Mouse (Mus musculus) hindbrain, postnatal 0 days (tissue): ENCODE measurements around the gene Slc38a6. TPM values are rescaled to one million over a fixed set of nuclear protein-coding genes. Genes with fewer than 3 reads are reported as not detected.

ENCODE experiments used
- ATAC-seq: fragments of 200-750 bp; cut with Nextera tagmentation; 2 replicates; pipeline ENCODE4 v1.8.0; 2017; ENCODE audit warnings: mild to moderate bottlenecking, moderate TSS enrichment, moderate library complexity
- DNase-seq: peaks from one replicate; pipeline ENCODE4 v3.0.0-alpha.2; 2015; ENCODE audit warnings: low spot score
- H3K27ac ChIP-seq: fragments of 300-500 bp; sonication (generic); 2 replicates; pipeline ENCODE4 v1.5.1; 2014; ENCODE audit warnings: mild to moderate bottlenecking
- H3K27me3 ChIP-seq: fragments of 300-500 bp; sonication (generic); 2 replicates; pipeline ENCODE4 v1.6.1; 2014; ENCODE audit warnings: low read length, mixed read lengths; ENCODE audit not compliant: insufficient read depth
- H3K36me3 ChIP-seq: fragments of 300-500 bp; sonication (generic); 2 replicates; pipeline ENCODE4 v1.6.1; 2014; ENCODE audit warnings: low read length, mixed read lengths; ENCODE audit not compliant: insufficient read depth
- H3K4me1 ChIP-seq: fragments of 300-500 bp; sonication (generic); 2 replicates; pipeline ENCODE4 v1.6.1; 2014; ENCODE audit warnings: antibody characterized with exemption, low read length, mixed read lengths; ENCODE audit not compliant: insufficient read depth
- H3K4me2 ChIP-seq: fragments of 300-500 bp; sonication (generic); 2 replicates; pipeline ENCODE4 v1.6.1; 2014; ENCODE audit warnings: low read depth, mild to moderate bottlenecking, low read length, moderate library complexity, mixed read lengths
- H3K4me3 ChIP-seq: fragments of 300-500 bp; sonication (generic); 2 replicates; pipeline ENCODE4 v1.5.1; 2014; ENCODE audit warnings: low read length
- H3K9ac ChIP-seq: fragments of 300-500 bp; sonication (generic); replicated peaks from 2 replicates; pipeline ENCODE4 v1.6.1; 2014; ENCODE audit warnings: mild to moderate bottlenecking, low read length, moderate library complexity, mixed read lengths
- H3K9me3 ChIP-seq: fragments of 300-500 bp; sonication (generic); 2 replicates; pipeline ENCODE4 v1.6.1; 2016; ENCODE audit warnings: low read length, mixed read lengths
- CTCF ChIP-seq: IDR thresholded peaks from 2 replicates; pipeline ENCODE4 v1.5.1; 2016; ENCODE audit warnings: antibody characterized with exemption, control low read depth, low read depth
- whole genome bisulfite sequencing: fragments of 180-500 bp; shearing (Covaris S2); extraction: QIAGEN DNeasy Blood & Tissue Kit; methylation state at CpG from one replicate; pipeline ENCODE4 v1.1.7; 2014; 5-methylcytosine and 5-hydroxymethylcytosine counted together
- polyA plus RNA-seq: library from polyadenylated mRNA; unstranded; fragments of >200 nt; fragmentation: Nextera tagmentation; extraction: Ambion mirVana; gene quantifications from 2 replicates; pipeline ENCODE4 v1.2.1, GENCODE M21; 2015
- total RNA-seq: library from RNA; depleted of rRNA; stranded (reverse); fragments of >200 nt; gene quantifications from 2 replicates; pipeline ENCODE4 v1.2.3, GENCODE M21; 2014

The Slc38a6 gene
- total and polyA plus RNA-seq, 2 experiments from 2014 or later = 6.4 to 45.4 TPM

DNA sequence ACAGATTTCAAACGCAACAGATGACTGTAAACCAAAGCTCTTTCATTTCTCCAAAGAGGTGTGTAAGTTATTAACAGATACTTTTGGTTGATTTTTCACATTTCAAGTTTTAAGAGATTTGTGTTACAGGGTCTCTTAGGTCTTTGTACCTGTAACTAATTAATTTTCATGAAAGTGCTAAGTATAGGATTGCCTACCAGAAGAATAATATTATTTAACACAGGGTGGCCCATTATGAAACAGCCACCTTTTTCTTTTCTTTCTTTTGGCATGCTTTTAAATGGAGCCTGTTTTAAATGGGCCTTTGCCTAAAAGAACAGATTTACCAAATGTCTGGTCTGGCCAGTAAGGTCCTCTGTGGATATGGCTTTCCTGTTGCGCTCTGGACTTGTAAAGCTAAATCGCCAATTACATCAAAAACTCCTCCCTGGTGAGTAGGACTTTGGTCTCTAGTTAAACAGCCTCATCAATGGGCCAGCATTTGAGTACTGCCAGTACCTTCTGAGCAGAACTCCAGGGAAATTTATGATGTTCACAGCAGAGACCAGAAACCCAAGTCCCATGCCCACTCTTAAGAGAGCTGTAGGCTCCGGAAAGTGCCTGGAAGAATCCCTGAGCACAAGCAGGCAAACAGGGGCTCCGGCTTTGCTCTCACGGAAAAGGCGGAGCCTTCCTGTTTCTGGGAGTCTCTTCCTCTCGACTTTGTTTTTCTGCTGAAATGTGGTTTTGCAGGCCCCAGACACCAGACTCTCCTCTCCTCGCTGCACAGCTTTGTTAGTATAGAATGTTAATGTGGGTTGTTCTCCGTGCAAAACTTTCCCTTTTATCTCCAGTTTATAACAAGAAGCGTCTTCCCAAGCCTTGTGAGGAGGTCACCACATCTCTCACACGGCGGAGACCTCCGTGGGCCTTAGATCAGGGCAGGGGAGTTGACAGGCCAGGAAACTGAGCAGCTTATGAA lies 55.4 kb downstream of the Slc38a6 start:
- Histone ChIP-seq H3K9ac (no peak overlapping the region), H3K27ac (peak overlapping the region; percentile 41; the same call in 1 of the 2 replicates), H3K4me3 (no peak overlapping the region), H3K4me2 (no peak overlapping the region), H3K4me1 (no peaks in the 10 kb centered on the region), H3K9me3 (no peaks in the 10 kb centered on the region), H3K36me3 (0 out of 2 replicates have a peak, but pooled peaks cover 7% of the 10 kb centered on the region), H3K27me3 (no peaks in the 10 kb centered on the region)
- ATAC-seq (no peak), DNase-seq (no peak)
- WGBS = 69% methylated on average over 14 of the region's 14 CpGs
- TF ChIP-seq CTCF = no peak

DNA sequence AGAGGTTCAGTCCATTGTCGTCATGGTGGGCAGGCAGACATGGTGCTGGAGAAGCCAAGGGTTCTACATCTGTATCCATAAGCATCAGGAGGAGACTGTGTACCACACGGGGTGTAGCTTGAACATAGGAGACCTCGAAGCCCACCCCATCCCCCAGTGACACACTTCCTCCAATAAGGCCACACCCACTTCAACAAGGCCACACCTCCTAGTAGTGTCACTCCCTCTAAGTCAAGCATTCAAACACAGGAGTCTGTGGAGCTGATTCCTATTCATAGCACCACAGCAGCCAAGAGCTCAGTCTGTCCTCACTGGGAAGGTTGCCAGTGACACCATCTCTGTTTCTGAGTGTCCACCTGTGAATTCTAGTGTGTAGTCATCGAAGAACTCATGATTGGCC lies 57.7 kb downstream of the Slc38a6 start:
- H3K9ac ChIP-seq = no peak overlapping the region
- H3K27ac ChIP-seq = no peak overlapping the region
- no peaks in the 10 kb centered on the region for H3K4me1 ChIP-seq
- 0 out of 2 replicates have a peak, but pooled peaks cover 7% of the 10 kb centered on the region for H3K36me3 ChIP-seq
- DNase-seq (no peak), ATAC-seq (no peak)
- no peak overlapping the region for H3K4me2 ChIP-seq
- H3K9me3 ChIP-seq = no peaks in the 10 kb centered on the region
- 91% methylated on average over 4 of the region's 4 CpGs for WGBS
- H3K27me3 ChIP-seq = no peaks in the 10 kb centered on the region
- no peak for TF ChIP-seq CTCF
- no peak overlapping the region for H3K4me3 ChIP-seq

GRCm38 (mm10) chr12:73345157-73345556 lies 58.6 kb downstream of the Slc38a6 start:
- H3K4me2 ChIP-seq = no peak overlapping the region
- no peak overlapping the region for H3K9ac ChIP-seq
- H3K9me3 ChIP-seq = no peaks in the 10 kb centered on the region
- 78% methylated on average over 12 of the region's 12 CpGs for WGBS
- no peaks in the 10 kb centered on the region for H3K4me1 ChIP-seq
- no peaks in the 10 kb centered on the region for H3K27me3 ChIP-seq
- no peak for ATAC-seq
- no peak overlapping the region for H3K4me3 ChIP-seq
- DNase-seq = no peak
- H3K27ac ChIP-seq = no peak overlapping the region
- no peak for TF ChIP-seq CTCF
- 0 out of 2 replicates have a peak, but pooled peaks cover 7% of the 10 kb centered on the region for H3K36me3 ChIP-seq

- ATAC-seq = no peak
- 89% methylated on average over 7 of the region's 7 CpGs for WGBS
- no peaks in the 10 kb centered on the region for H3K4me1 ChIP-seq
- H3K9ac ChIP-seq = no peak overlapping the region
- H3K27ac ChIP-seq = no peak overlapping the region
- 0 out of 2 replicates have a peak, but pooled peaks cover 7% of the 10 kb centered on the region for H3K36me3 ChIP-seq
- H3K4me2 ChIP-seq = no peak overlapping the region
- TF ChIP-seq CTCF = no peak
- DNase-seq = no peak
- H3K9me3 ChIP-seq = no peaks in the 10 kb centered on the region
- no peaks in the 10 kb centered on the region for H3K27me3 ChIP-seq
- no peak overlapping the region for H3K4me3 ChIP-seq
Measured at GRCm38 (mm10) chr12:73347202-73347601, 60.6 kb downstream of the Slc38a6 start.

DNA sequence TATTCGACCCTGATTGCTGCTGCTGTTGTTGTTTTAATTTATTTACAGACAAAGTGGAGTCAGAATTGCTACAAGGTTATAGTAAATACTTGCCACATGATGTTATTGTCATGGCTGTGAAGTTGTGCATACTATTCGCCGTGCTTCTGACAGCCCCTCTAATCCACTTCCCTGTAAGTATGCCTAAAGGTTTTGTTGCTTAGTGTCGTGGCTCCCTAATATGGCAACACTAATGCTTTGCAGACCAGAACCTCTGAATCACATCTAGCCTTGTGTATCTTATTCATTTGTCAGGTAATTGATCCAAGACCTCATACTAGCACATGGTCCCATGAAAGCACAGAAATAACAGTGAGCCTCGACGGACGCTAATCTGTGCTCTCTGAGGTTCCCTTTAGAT lies 63.9 kb downstream of the Slc38a6 start:
- Histone ChIP-seq H3K27me3 (no peaks in the 10 kb centered on the region), H3K4me3 (no peak overlapping the region), H3K36me3 (0 out of 2 replicates have a peak, but pooled peaks cover 3% of the 10 kb centered on the region), H3K4me2 (no peak overlapping the region), H3K4me1 (no peaks in the 10 kb centered on the region; the same call in 1 of the 2 replicates), H3K27ac (no peak overlapping the region), H3K9ac (no peak overlapping the region), H3K9me3 (no peaks in the 10 kb centered on the region)
- TF ChIP-seq CTCF = no peak
- ATAC-seq (no peak), DNase-seq (no peak)
- WGBS = 74% methylated on average over 7 of the region's 7 CpGs

GRCm38 (mm10) chr12:73350982-73351381 lies 64.4 kb downstream of the Slc38a6 start:
- Histone ChIP-seq H3K4me3 (no peak overlapping the region), H3K36me3 (no peaks in the 10 kb centered on the region), H3K27ac (no peak overlapping the region), H3K4me2 (no peak overlapping the region), H3K9me3 (no peaks in the 10 kb centered on the region), H3K9ac (no peak overlapping the region), H3K4me1 (no peaks in the 10 kb centered on the region; the same call in 1 of the 2 replicates), H3K27me3 (no peaks in the 10 kb centered on the region)
- DNase-seq (no peak), ATAC-seq (no peak)
- no peak for TF ChIP-seq CTCF
- 39% methylated on average over 9 of the region's 9 CpGs for WGBS

GRCm38 (mm10) chr12:73351746-73352145 lies 65.2 kb downstream of the Slc38a6 start:
- Histone ChIP-seq H3K9me3 (no peaks in the 10 kb centered on the region), H3K27ac (no peak overlapping the region), H3K4me3 (no peak overlapping the region), H3K4me1 (no peaks in the 10 kb centered on the region; the same call in 1 of the 2 replicates), H3K27me3 (no peaks in the 10 kb centered on the region), H3K4me2 (no peak overlapping the region), H3K36me3 (no peaks in the 10 kb centered on the region), H3K9ac (no peak overlapping the region)
- no peak for TF ChIP-seq CTCF
- DNase-seq = no peak
- ATAC-seq = no peak
- WGBS = 78% methylated on average over 14 of the region's 14 CpGs
